Mouse (Mus musculus): ENCODE results near the gene Rps29. TPM values are rescaled to one million over a fixed set of nuclear protein-coding genes. Genes with fewer than 3 reads are reported as not detected.
A peak's percentile ranks its signal among the peaks of the same experiment; 100 is the strongest.

Rps29 gene
- total and polyA plus RNA-seq, 3 experiments: 936 to 3,601 (median 2,773) TPM

- H3K36me3 ChIP-seq (replicated peaks): no peaks in the 10 kb centered on the region
- TF ChIP-seq CTCF (IDR thresholded peaks at IDR 0.05; ENCODE audit: low read depth, low read length) (no peak), TAL1 (conservative IDR thresholded peaks at IDR 0.05; ENCODE audit: low read depth, low read length) (no peak), GATA1 (IDR thresholded peaks at IDR 0.05; ENCODE audit: borderline replicate concordance, low read length) (no peak), GATA2 (IDR thresholded peaks at IDR 0.05; ENCODE audit: borderline replicate concordance, low read depth, low read length) (no peak)
- DNase-seq (ENCODE audit: low spot score) (no peak), ATAC-seq (ENCODE audit: extremely low read depth, insufficient number of reproducible peaks, low FRiP score, poor library complexity, severe bottlenecking) (no peak)
- H3K4me3 ChIP-seq (ENCODE audit: low read depth, low read length): peak overlapping the region; percentile 3; the same call in 1 of the 2 replicates
- peaks cover 19% of the 10 kb centered on the region for H3K27me3 ChIP-seq (ENCODE audit: insufficient read depth, low read length)
- H3K9me3 ChIP-seq (replicated peaks): no peaks in the 10 kb centered on the region
- H3K4me1 ChIP-seq (ENCODE audit: insufficient read depth, low read depth, low read length): peaks cover 48% of the 10 kb centered on the region
Observed at GRCm38 (mm10) chr12:69129634-69130310, 29.2 kb downstream of the Rps29 start.

- ATAC-seq (ENCODE audit: extremely low read depth, insufficient number of reproducible peaks, low FRiP score, poor library complexity, severe bottlenecking) (no peak), DNase-seq (ENCODE audit: low spot score) (no peak)
- H3K4me3 ChIP-seq (ENCODE audit: low read depth, low read length): no peak overlapping the region
- H3K4me1 ChIP-seq (ENCODE audit: insufficient read depth, low read depth, low read length): peaks cover 38% of the 10 kb centered on the region
- TF ChIP-seq POLR2AphosphoS5 (IDR thresholded peaks at IDR 0.05; ENCODE audit: insufficient replicate concordance, low read depth, low read length): no peak
- TF ChIP-seq CTCF (IDR thresholded peaks at IDR 0.05; ENCODE audit: low read depth, low read length): no peak
- TF ChIP-seq TAL1 (conservative IDR thresholded peaks at IDR 0.05; ENCODE audit: low read depth, low read length): no peak
- TF ChIP-seq GATA2 (IDR thresholded peaks at IDR 0.05; ENCODE audit: borderline replicate concordance, low read depth, low read length): no peak
- no peak for TF ChIP-seq GATA1 (IDR thresholded peaks at IDR 0.05; ENCODE audit: borderline replicate concordance, low read length)
- H3K9me3 ChIP-seq (replicated peaks): no peaks in the 10 kb centered on the region
- H3K27me3 ChIP-seq (ENCODE audit: insufficient read depth, low read length): peaks cover 12% of the 10 kb centered on the region
- no peaks in the 10 kb centered on the region for H3K36me3 ChIP-seq (replicated peaks)
Observed at GRCm38 (mm10) chr12:69127626-69128025, 31.4 kb downstream of the Rps29 start.

- Histone ChIP-seq H3K9me3 (replicated peaks) (no peaks in the 10 kb centered on the region), H3K36me3 (replicated peaks) (no peaks in the 10 kb centered on the region), H3K4me1 (ENCODE audit: insufficient read depth, low read depth, low read length) (peaks cover 34% of the 10 kb centered on the region), H3K4me3 (ENCODE audit: low read depth, low read length) (no peak overlapping the region), H3K27me3 (ENCODE audit: insufficient read depth, low read length) (peaks cover 12% of the 10 kb centered on the region)
- peak; percentile 47; the same call in 1 of the 2 replicates for ATAC-seq (ENCODE audit: extremely low read depth, insufficient number of reproducible peaks, low FRiP score, poor library complexity, severe bottlenecking)
- peak; percentile 61 for DNase-seq (ENCODE audit: low spot score)
- no peak for TF ChIP-seq POLR2AphosphoS5 (IDR thresholded peaks at IDR 0.05; ENCODE audit: insufficient replicate concordance, low read depth, low read length)
- TF ChIP-seq CTCF (IDR thresholded peaks at IDR 0.05; ENCODE audit: low read depth, low read length): peak; percentile 74
Observed at GRCm38 (mm10) chr12:69127170-69127569, 31.8 kb downstream of the Rps29 start.

GRCm38 (mm10) chr12:69125066-69125465 is 33.9 kb downstream of the Rps29 start:
- Histone ChIP-seq H3K4me3 (ENCODE audit: low read depth, low read length) (no peak overlapping the region), H3K9me3 (replicated peaks) (no peaks in the 10 kb centered on the region), H3K36me3 (replicated peaks) (no peaks in the 10 kb centered on the region), H3K27me3 (ENCODE audit: insufficient read depth, low read length) (peaks cover 10% of the 10 kb centered on the region; the same call in 1 of the 2 replicates), H3K4me1 (ENCODE audit: insufficient read depth, low read depth, low read length) (peaks cover 16% of the 10 kb centered on the region)
- DNase-seq (ENCODE audit: low spot score) (no peak), ATAC-seq (ENCODE audit: extremely low read depth, insufficient number of reproducible peaks, low FRiP score, poor library complexity, severe bottlenecking) (no peak)
- no peak for TF ChIP-seq CTCF (IDR thresholded peaks at IDR 0.05; ENCODE audit: low read depth, low read length)
- TF ChIP-seq GATA2 (IDR thresholded peaks at IDR 0.05; ENCODE audit: borderline replicate concordance, low read depth, low read length): no peak
- TF ChIP-seq TAL1 (conservative IDR thresholded peaks at IDR 0.05; ENCODE audit: low read depth, low read length): no peak
- no peak for TF ChIP-seq GATA1 (IDR thresholded peaks at IDR 0.05; ENCODE audit: borderline replicate concordance, low read length)
- TF ChIP-seq POLR2AphosphoS5 (IDR thresholded peaks at IDR 0.05; ENCODE audit: insufficient replicate concordance, low read depth, low read length): no peak

GRCm38 (mm10) chr12:69122801-69123200 is 36.2 kb downstream of the Rps29 start:
- Histone ChIP-seq H3K4me1 (ENCODE audit: insufficient read depth, low read depth, low read length) (peaks cover 17% of the 10 kb centered on the region), H3K9me3 (replicated peaks) (no peaks in the 10 kb centered on the region), H3K36me3 (replicated peaks) (no peaks in the 10 kb centered on the region), H3K4me3 (ENCODE audit: low read depth, low read length) (no peak overlapping the region), H3K27me3 (ENCODE audit: insufficient read depth, low read length) (peaks cover 10% of the 10 kb centered on the region; the same call in 1 of the 2 replicates)
- no peak for ATAC-seq (ENCODE audit: extremely low read depth, insufficient number of reproducible peaks, low FRiP score, poor library complexity, severe bottlenecking)
- DNase-seq (ENCODE audit: low spot score): no peak
- TF ChIP-seq TAL1 (conservative IDR thresholded peaks at IDR 0.05; ENCODE audit: low read depth, low read length) (no peak), CTCF (IDR thresholded peaks at IDR 0.05; ENCODE audit: low read depth, low read length) (no peak), GATA1 (IDR thresholded peaks at IDR 0.05; ENCODE audit: borderline replicate concordance, low read length) (no peak), GATA2 (IDR thresholded peaks at IDR 0.05; ENCODE audit: borderline replicate concordance, low read depth, low read length) (no peak), POLR2AphosphoS5 (IDR thresholded peaks at IDR 0.05; ENCODE audit: insufficient replicate concordance, low read depth, low read length) (no peak)

GRCm38 (mm10) chr12:69119908-69120307 is 39.1 kb downstream of the Rps29 start:
- Histone ChIP-seq H3K27me3 (ENCODE audit: insufficient read depth, low read length) (0 out of 2 replicates have a peak, but pooled peaks cover 3% of the 10 kb centered on the region), H3K4me1 (ENCODE audit: insufficient read depth, low read depth, low read length) (peaks cover 16% of the 10 kb centered on the region), H3K36me3 (replicated peaks) (no peaks in the 10 kb centered on the region), H3K4me3 (ENCODE audit: low read depth, low read length) (peak overlapping the region; percentile 68), H3K9me3 (replicated peaks) (no peaks in the 10 kb centered on the region)
- ATAC-seq (ENCODE audit: extremely low read depth, insufficient number of reproducible peaks, low FRiP score, poor library complexity, severe bottlenecking) (peak; percentile 82), DNase-seq (ENCODE audit: low spot score) (no peak)
- TF ChIP-seq GATA2 (IDR thresholded peaks at IDR 0.05; ENCODE audit: borderline replicate concordance, low read depth, low read length) (no peak), CTCF (IDR thresholded peaks at IDR 0.05; ENCODE audit: low read depth, low read length) (no peak), TAL1 (conservative IDR thresholded peaks at IDR 0.05; ENCODE audit: low read depth, low read length) (no peak), GATA1 (IDR thresholded peaks at IDR 0.05; ENCODE audit: borderline replicate concordance, low read length) (no peak), POLR2AphosphoS5 (IDR thresholded peaks at IDR 0.05; ENCODE audit: insufficient replicate concordance, low read depth, low read length) (no peak)

Other genes starting within 250 kb of the Rps29 start
- 36.2 and 44.2 TPM in 2 replicates for gene Lrr1, start 9.6 kb upstream of the Rps29 start, total RNA-seq (2014; fragmentation: Nextera tagmentation)
- 17.8 and 19.4 TPM in 2 replicates for gene Lrr1, start 9.6 kb upstream of the Rps29 start, total RNA-seq (2017)
- 45.0 and 56.6 TPM in 2 replicates for gene Lrr1, start 9.6 kb upstream of the Rps29 start, polyA plus RNA-seq (2012)
- gene Rpl36al, start 24.9 kb upstream of the Rps29 start, total RNA-seq (2014; fragmentation: Nextera tagmentation): 229 and 258 TPM in 2 replicates
- 1,699 and 1,905 TPM in 2 replicates for gene Rpl36al, start 24.9 kb upstream of the Rps29 start, total RNA-seq (2017)
- 83.2 and 113 TPM in 2 replicates for gene Rpl36al, start 24.9 kb upstream of the Rps29 start, polyA plus RNA-seq (2012)
- 107 and 112 TPM in 2 replicates for gene Mgat2, start 25.0 kb upstream of the Rps29 start, total RNA-seq (2014; fragmentation: Nextera tagmentation)
- 118 and 119 TPM in 2 replicates for gene Mgat2, start 25.0 kb upstream of the Rps29 start, total RNA-seq (2017)
- 50.7 and 61.0 TPM in 2 replicates for gene Mgat2, start 25.0 kb upstream of the Rps29 start, polyA plus RNA-seq (2012)
- gene Gm49383, start 37.9 kb upstream of the Rps29 start, total RNA-seq (2014; fragmentation: Nextera tagmentation): 33.0 and 34.5 TPM in 2 replicates
- 56.1 and 82.2 TPM in 2 replicates for gene Gm49383, start 37.9 kb upstream of the Rps29 start, total RNA-seq (2017)
- gene Gm49383, start 37.9 kb upstream of the Rps29 start, polyA plus RNA-seq (2012): 75.5 and 90.8 TPM in 2 replicates
- 6.7 and 7.6 TPM in 2 replicates for gene Dnaaf2, start 39.2 kb upstream of the Rps29 start, total RNA-seq (2014; fragmentation: Nextera tagmentation)
- gene Dnaaf2, start 39.2 kb upstream of the Rps29 start, total RNA-seq (2017): 9.8 and 11.4 TPM in 2 replicates
- 5.1 and 5.2 TPM in 2 replicates for gene Dnaaf2, start 39.2 kb upstream of the Rps29 start, polyA plus RNA-seq (2012)
- 40.3 and 61.3 TPM in 2 replicates for gene Gm49384, start 45.1 kb upstream of the Rps29 start, total RNA-seq (2014; fragmentation: Nextera tagmentation)
- gene Gm49384, start 45.1 kb upstream of the Rps29 start, total RNA-seq (2017): 33.7 and 36.0 TPM in 2 replicates
- not detected in 2 replicates for gene Gm49384, start 45.1 kb upstream of the Rps29 start, polyA plus RNA-seq (2012)
- 57.3 and 67.0 TPM in 2 replicates for gene Pole2, start 69.0 kb upstream of the Rps29 start, total RNA-seq (2014; fragmentation: Nextera tagmentation)
- 82.3 and 85.4 TPM in 2 replicates for gene Pole2, start 69.0 kb upstream of the Rps29 start, total RNA-seq (2017)
- 20.3 and 20.7 TPM in 2 replicates for gene Pole2, start 69.0 kb upstream of the Rps29 start, polyA plus RNA-seq (2012)
- gene Klhdc1, start 82.0 kb upstream of the Rps29 start, total RNA-seq (2014; fragmentation: Nextera tagmentation): 8.5 and 13.0 TPM in 2 replicates
- 8.7 and 14.6 TPM in 2 replicates for gene Klhdc1, start 82.0 kb upstream of the Rps29 start, total RNA-seq (2017)
- gene Klhdc1, start 82.0 kb upstream of the Rps29 start, polyA plus RNA-seq (2012): 11.1 and 16.0 TPM in 2 replicates
- gene Klhdc2, start 137.5 kb upstream of the Rps29 start, total RNA-seq (2014; fragmentation: Nextera tagmentation): 129 and 134 TPM in 2 replicates
- gene Klhdc2, start 137.5 kb upstream of the Rps29 start, total RNA-seq (2017): 127 and 141 TPM in 2 replicates
- gene Klhdc2, start 137.5 kb upstream of the Rps29 start, polyA plus RNA-seq (2012): 33.6 and 41.4 TPM in 2 replicates
- 149 and 150 TPM in 2 replicates for gene Nemf, start 198.0 kb upstream of the Rps29 start, total RNA-seq (2014; fragmentation: Nextera tagmentation)
- gene Nemf, start 198.0 kb upstream of the Rps29 start, total RNA-seq (2017): 103 and 128 TPM in 2 replicates
- gene Nemf, start 198.0 kb upstream of the Rps29 start, polyA plus RNA-seq (2012): 2.9 and 4.9 TPM in 2 replicates
- gene Arf6, start 213.0 kb upstream of the Rps29 start, total RNA-seq (2014; fragmentation: Nextera tagmentation): 179 and 195 TPM in 2 replicates
- gene Arf6, start 213.0 kb upstream of the Rps29 start, total RNA-seq (2017): 123 and 153 TPM in 2 replicates
- 360 and 373 TPM in 2 replicates for gene Arf6, start 213.0 kb upstream of the Rps29 start, polyA plus RNA-seq (2012)
- gene Gm9887, start 213.3 kb upstream of the Rps29 start, total RNA-seq (2014; fragmentation: Nextera tagmentation): not detected in 2 replicates
- 0.87 and 0.93 TPM in 2 replicates for gene Gm9887, start 213.3 kb upstream of the Rps29 start, total RNA-seq (2017)
- 0.79 and 1.6 TPM in 2 replicates for gene Gm9887, start 213.3 kb upstream of the Rps29 start, polyA plus RNA-seq (2012)

Measured in G1E (cell line).